Mouse (Mus musculus) heart, embryonic 12.5 days (tissue): ENCODE measurements at regions not wholly inside any gene's neighbourhood (a gene's known extent, or its start where the extent isn't known, plus 50 kb on each side); places are given as distances from the start of the nearest gene placed in this dataset.
"Not testable (repeated sequence)": the region's sequence is repeated elsewhere in the genome, so short reads cannot be mapped to it uniquely, and the experiment has no call there.

ENCODE experiments used
- ATAC-seq: fragments of 200-750 bp; cut with Nextera tagmentation; 2 replicates; pipeline ENCODE4 v1.8.0; 2017; ENCODE audit warnings: moderate TSS enrichment, moderate library complexity; ENCODE audit not compliant: insufficient number of reproducible peaks, low FRiP score
- H3K27ac ChIP-seq: fragments of 300-500 bp; sonication (generic); 2 replicates; pipeline ENCODE4 v1.5.1; 2016; ENCODE audit warnings: mild to moderate bottlenecking, moderate library complexity; ENCODE audit not compliant: poor library complexity, severe bottlenecking
- H3K27me3 ChIP-seq: fragments of 300-500 bp; sonication (generic); replicated peaks from 2 replicates; pipeline ENCODE4 v1.6.1; 2016; ENCODE audit warnings: mild to moderate bottlenecking, moderate library complexity
- H3K36me3 ChIP-seq: fragments of 300-500 bp; sonication (generic); 2 replicates; pipeline ENCODE4 v1.6.1; 2016; ENCODE audit warnings: mild to moderate bottlenecking, moderate library complexity
- H3K4me1 ChIP-seq: fragments of 300-500 bp; sonication (generic); replicated peaks from 2 replicates; pipeline ENCODE4 v1.6.1; 2016; ENCODE audit warnings: mild to moderate bottlenecking
- H3K4me2 ChIP-seq: fragments of 300-500 bp; sonication (generic); 2 replicates; pipeline ENCODE4 v1.6.1; 2016; ENCODE audit warnings: mild to moderate bottlenecking, moderate library complexity
- H3K4me3 ChIP-seq: fragments of 300-500 bp; sonication (generic); 2 replicates; pipeline ENCODE4 v1.5.1; 2016; ENCODE audit warnings: mild to moderate bottlenecking
- H3K9ac ChIP-seq: fragments of 300-500 bp; sonication (generic); 2 replicates; pipeline ENCODE4 v1.6.1; 2016; ENCODE audit warnings: mild to moderate bottlenecking, moderate library complexity
- H3K9me3 ChIP-seq: fragments of 300-500 bp; sonication (generic); replicated peaks from 2 replicates; pipeline ENCODE4 v1.6.1; 2016; ENCODE audit warnings: mild to moderate bottlenecking, moderate library complexity
- WGBS: fragments of 180-500 bp; shearing (Covaris S2); methylation state at CpG from one replicate; pipeline ENCODE4 v1.1.7; 2016; 5-methylcytosine and 5-hydroxymethylcytosine counted together

- Histone ChIP-seq H3K4me3 (no peak overlapping the region), H3K36me3 (no peaks in the 10 kb centered on the region), H3K27ac (no peak overlapping the region), H3K9me3 (no peaks in the 10 kb centered on the region), H3K9ac (no peak overlapping the region), H3K27me3 (no peaks in the 10 kb centered on the region), H3K4me2 (no peak overlapping the region), H3K4me1 (no peaks in the 10 kb centered on the region)
- 66% methylated on average over 3 of the region's 3 CpGs for WGBS
- ATAC-seq, result no peak
Observed at GRCm38 (mm10) chr2:100918122-100918521, 706.4 kb upstream of the Rag2 start.

DNA sequence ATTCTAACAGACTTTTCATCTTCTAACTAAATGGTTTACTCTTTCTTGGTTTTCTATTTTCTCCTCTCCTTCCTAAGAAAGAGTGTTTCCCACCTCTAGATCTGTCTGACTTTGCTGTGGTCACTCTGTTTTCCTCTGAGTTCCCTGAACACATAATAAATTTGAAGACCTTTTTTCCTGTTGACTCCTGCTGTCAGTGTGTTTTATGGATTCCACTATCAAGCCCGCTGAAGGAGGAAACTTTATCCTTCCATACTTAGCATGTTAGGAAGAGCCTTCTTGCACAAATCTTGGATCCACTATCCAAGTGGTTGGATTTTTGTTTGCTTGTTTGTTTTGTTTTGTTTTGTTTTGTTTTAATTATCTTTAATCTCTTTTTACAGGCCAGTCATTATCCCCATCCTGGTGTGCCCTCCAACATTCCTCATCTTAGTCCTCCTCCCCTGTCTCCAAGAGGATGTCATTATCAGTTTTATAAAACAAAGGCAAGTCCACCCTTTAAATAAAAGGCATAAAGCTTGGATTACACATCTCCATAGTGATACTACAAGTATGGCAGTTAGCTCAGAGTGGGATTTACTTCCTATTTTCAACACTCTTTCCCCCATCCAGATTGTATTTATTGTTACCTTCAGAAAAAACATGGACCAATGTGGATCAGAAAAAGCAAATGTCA is 704.8 kb upstream of the Rag2 start:
- H3K9ac ChIP-seq, result no peak overlapping the region
- WGBS, result 78% methylated on average over 1 of the region's 1 CpGs
- H3K27ac ChIP-seq, result no peak overlapping the region
- H3K4me1 ChIP-seq, result no peaks in the 10 kb centered on the region
- ATAC-seq, result no peak
- no peaks in the 10 kb centered on the region for H3K27me3 ChIP-seq
- no peaks in the 10 kb centered on the region for H3K36me3 ChIP-seq
- H3K9me3 ChIP-seq, result no peaks in the 10 kb centered on the region
- H3K4me3 ChIP-seq, result no peak overlapping the region
- H3K4me2 ChIP-seq, result no peak overlapping the region

DNA sequence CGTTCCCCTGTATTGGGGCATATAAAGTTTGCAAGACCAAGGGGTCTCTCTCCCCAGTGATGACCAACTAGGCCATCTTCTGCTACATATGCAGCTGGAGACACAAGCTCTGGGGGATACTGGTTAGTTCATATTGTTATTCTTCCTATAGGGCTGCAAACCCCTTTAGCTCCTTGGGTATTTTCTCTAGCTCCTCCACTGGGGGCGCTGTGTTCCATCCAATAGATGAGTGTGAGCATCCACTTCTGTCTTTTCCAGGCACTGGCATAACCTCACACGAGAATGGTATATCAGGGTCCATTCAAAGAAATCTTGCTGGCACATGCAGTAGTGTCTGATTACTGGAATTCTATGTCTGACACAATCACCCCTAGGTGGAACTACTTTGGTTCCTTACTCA is 675.9 kb upstream of the Rag2 start:
- WGBS, result 48% methylated on average over 3 of the region's 3 CpGs

DNA sequence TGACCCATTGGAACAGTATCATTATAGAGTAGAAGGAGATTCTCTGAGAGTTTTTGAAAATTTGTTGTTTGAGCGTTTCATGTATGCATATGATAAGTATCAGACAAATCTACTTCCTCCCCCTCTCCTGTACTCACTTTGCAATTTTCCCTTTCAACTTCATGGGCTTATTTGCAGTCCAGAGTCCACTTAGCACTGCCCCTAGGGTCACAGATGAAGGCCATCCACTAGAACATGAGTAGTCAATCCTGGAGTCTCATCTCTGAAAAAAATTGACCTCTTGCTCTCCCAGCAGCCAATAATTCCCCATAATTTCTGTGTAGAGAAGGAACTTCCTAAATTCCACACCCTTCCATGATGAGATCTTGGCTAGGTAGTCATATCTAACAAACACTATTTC is 665.1 kb upstream of the Rag2 start:
- no peaks in the 10 kb centered on the region for H3K27me3 ChIP-seq
- no peak for ATAC-seq
- no peak overlapping the region for H3K27ac ChIP-seq
- no peak overlapping the region for H3K4me2 ChIP-seq
- no peak overlapping the region for H3K4me3 ChIP-seq
- no peaks in the 10 kb centered on the region for H3K4me1 ChIP-seq
- H3K9me3 ChIP-seq, result no peaks in the 10 kb centered on the region
- H3K9ac ChIP-seq, result no peak overlapping the region
- WGBS, result 61% methylated on average over 1 of the region's 1 CpGs
- no peaks in the 10 kb centered on the region for H3K36me3 ChIP-seq

More for the DNA sequence above, 675.9 kb upstream of the Rag2 start:
- H3K9me3 ChIP-seq, ATAC-seq, H3K27ac ChIP-seq, H3K4me2 ChIP-seq, H3K9ac ChIP-seq, H3K27me3 ChIP-seq, H3K36me3 ChIP-seq, H3K4me3 ChIP-seq, H3K4me1 ChIP-seq: not testable (repeated sequence)

GRCm38 (mm10) chr2:100964584-100964983 is 659.9 kb upstream of the Rag2 start:
- H3K4me3 ChIP-seq, result no peak overlapping the region
- H3K9ac ChIP-seq, result no peak overlapping the region
- H3K4me2 ChIP-seq, result no peak overlapping the region
- H3K36me3 ChIP-seq, result no peaks in the 10 kb centered on the region
- no peak overlapping the region for H3K27ac ChIP-seq
- 74% methylated on average over 2 of the region's 2 CpGs for WGBS
- H3K9me3 ChIP-seq, result no peaks in the 10 kb centered on the region
- no peak for ATAC-seq
- H3K27me3 ChIP-seq, result no peaks in the 10 kb centered on the region
- no peaks in the 10 kb centered on the region for H3K4me1 ChIP-seq

DNA sequence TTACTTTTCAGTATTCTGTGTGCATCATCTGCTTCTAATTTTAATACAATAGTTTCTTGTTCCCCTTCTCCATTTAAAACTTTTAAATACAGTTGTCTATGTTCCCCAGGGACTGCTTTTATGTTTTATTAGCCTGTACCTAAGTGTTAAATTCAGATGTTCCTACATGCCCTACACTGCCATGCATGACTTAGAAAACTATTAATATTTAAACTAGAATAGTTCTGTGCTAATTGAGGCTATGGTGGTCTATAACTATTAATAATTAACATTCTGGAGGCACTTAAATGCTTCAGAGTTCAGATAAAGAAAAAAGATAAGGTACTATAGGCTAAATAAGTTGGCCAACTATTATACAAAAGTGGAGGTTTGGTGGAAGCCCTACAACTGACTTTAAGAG is 647.3 kb upstream of the Rag2 start:
- no peaks in the 10 kb centered on the region for H3K27me3 ChIP-seq
- H3K4me3 ChIP-seq, result no peak overlapping the region
- no peak overlapping the region for H3K27ac ChIP-seq
- H3K9ac ChIP-seq, result no peak overlapping the region
- no peaks in the 10 kb centered on the region for H3K36me3 ChIP-seq
- ATAC-seq, result no peak
- no peak overlapping the region for H3K4me2 ChIP-seq
- no peaks in the 10 kb centered on the region for H3K9me3 ChIP-seq
- no peaks in the 10 kb centered on the region for H3K4me1 ChIP-seq

DNA sequence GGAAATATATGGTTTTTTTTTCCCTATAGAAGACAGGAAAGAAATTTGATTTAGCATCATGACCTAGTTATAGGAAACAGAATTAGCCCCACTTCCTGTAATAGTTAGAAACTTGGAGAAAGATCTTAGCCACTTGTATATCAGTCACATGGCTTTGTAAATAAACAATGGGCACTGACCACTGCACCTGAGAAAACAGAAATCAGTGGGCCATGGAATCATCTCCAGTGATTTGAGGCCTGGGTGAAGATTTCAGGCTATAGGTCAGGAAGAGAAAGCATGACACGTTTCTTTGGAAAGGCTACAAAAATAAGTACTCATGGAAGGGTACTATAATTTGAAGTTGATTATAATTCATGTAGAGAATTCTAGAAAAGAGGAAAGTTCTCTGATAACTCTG is 642.2 kb upstream of the Rag2 start:
- H3K36me3 ChIP-seq, result no peaks in the 10 kb centered on the region
- no peaks in the 10 kb centered on the region for H3K4me1 ChIP-seq
- no peak overlapping the region for H3K27ac ChIP-seq
- 38% methylated on average over 1 of the region's 1 CpGs for WGBS
- no peak overlapping the region for H3K9ac ChIP-seq
- H3K4me3 ChIP-seq, result no peak overlapping the region
- H3K4me2 ChIP-seq, result no peak overlapping the region
- no peaks in the 10 kb centered on the region for H3K9me3 ChIP-seq
- no peak for ATAC-seq
- no peaks in the 10 kb centered on the region for H3K27me3 ChIP-seq

GRCm38 (mm10) chr2:101015353-101015752 is 609.2 kb upstream of the Rag2 start:
- Histone ChIP-seq H3K9me3 (no peaks in the 10 kb centered on the region), H3K27me3 (no peaks in the 10 kb centered on the region), H3K4me3 (no peak overlapping the region), H3K4me1 (no peaks in the 10 kb centered on the region), H3K36me3 (no peaks in the 10 kb centered on the region), H3K27ac (no peak overlapping the region), H3K4me2 (no peak overlapping the region), H3K9ac (no peak overlapping the region)
- WGBS, result 75% methylated on average over 3 of the region's 3 CpGs
- no peak for ATAC-seq

- Histone ChIP-seq H3K9ac (no peak overlapping the region), H3K27ac (no peak overlapping the region), H3K4me1 (no peaks in the 10 kb centered on the region), H3K4me2 (no peak overlapping the region), H3K36me3 (no peaks in the 10 kb centered on the region), H3K4me3 (no peak overlapping the region), H3K27me3 (no peaks in the 10 kb centered on the region), H3K9me3 (no peaks in the 10 kb centered on the region)
- 81% methylated on average over 2 of the region's 2 CpGs for WGBS
- ATAC-seq, result no peak
Observed at GRCm38 (mm10) chr2:101019384-101019783, 605.1 kb upstream of the Rag2 start.

DNA sequence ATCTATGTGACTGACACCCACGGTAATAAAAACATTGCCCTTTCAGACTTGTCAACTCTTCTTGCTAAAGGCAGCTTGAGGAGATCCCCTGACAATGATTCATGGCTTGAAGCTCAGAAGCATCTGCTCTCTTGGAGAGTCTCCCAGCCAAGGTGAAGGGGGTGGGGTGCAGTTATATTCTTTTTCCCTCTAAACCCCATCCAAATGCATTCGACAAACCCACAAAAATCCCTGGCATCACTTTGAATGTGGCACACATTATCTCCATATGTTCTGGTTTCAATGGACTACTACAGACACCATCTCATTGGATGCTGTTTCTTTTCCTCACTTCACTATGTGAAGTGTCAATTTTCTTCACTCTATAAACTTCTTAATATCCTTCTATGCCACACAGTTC is 603.0 kb upstream of the Rag2 start:
- ATAC-seq, result no peak
- no peaks in the 10 kb centered on the region for H3K9me3 ChIP-seq
- no peak overlapping the region for H3K4me3 ChIP-seq
- H3K36me3 ChIP-seq, result no peaks in the 10 kb centered on the region
- no peak overlapping the region for H3K9ac ChIP-seq
- no peaks in the 10 kb centered on the region for H3K27me3 ChIP-seq
- 67% methylated on average over 2 of the region's 2 CpGs for WGBS
- H3K27ac ChIP-seq, result no peak overlapping the region
- H3K4me2 ChIP-seq, result no peak overlapping the region
- no peaks in the 10 kb centered on the region for H3K4me1 ChIP-seq

DNA sequence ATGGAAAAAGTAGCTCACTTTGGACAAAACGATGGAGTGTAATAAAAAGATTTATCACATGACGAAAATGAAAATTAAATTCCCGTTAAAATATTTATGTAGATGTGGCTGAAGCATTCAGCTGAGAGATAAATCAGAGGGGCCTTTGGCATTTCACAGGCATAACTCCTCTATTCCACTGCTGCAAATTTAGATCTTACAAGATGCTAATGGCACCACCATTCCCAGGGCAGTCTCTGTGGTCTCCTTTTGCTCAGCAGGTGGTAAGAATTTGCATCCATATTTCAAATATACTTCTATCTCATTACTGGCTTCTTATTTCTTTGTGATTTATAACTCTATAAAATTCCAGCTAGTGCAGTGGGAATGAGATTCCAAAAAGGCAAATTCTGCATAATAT is 581.5 kb upstream of the Rag2 start:
- no peaks in the 10 kb centered on the region for H3K9me3 ChIP-seq
- 85% methylated on average over 3 of the region's 3 CpGs for WGBS
- ATAC-seq, result no peak
- H3K4me1 ChIP-seq, result no peaks in the 10 kb centered on the region
- H3K27ac ChIP-seq, result no peak overlapping the region
- H3K27me3 ChIP-seq, result no peaks in the 10 kb centered on the region
- no peaks in the 10 kb centered on the region for H3K36me3 ChIP-seq
- no peak overlapping the region for H3K9ac ChIP-seq
- no peak overlapping the region for H3K4me2 ChIP-seq
- no peak overlapping the region for H3K4me3 ChIP-seq

GRCm38 (mm10) chr2:101062939-101063338 is 561.6 kb upstream of the Rag2 start:
- Histone ChIP-seq H3K4me1 (no peaks in the 10 kb centered on the region), H3K27me3 (no peaks in the 10 kb centered on the region), H3K36me3 (no peaks in the 10 kb centered on the region), H3K27ac (no peak overlapping the region), H3K9ac (no peak overlapping the region), H3K4me2 (no peak overlapping the region), H3K9me3 (no peaks in the 10 kb centered on the region), H3K4me3 (no peak overlapping the region)
- ATAC-seq, result no peak
- WGBS, result 53% methylated on average over 4 of the region's 4 CpGs
